Mouse (Mus musculus): Measurements from ENCODE around the gene Gm20390.

GRCm38 (mm10) chr11:93950045-93950444 is 18.0 kb downstream of the Gm20390 start:
- TF ChIP-seq GATA1 (IDR thresholded peaks at IDR 0.05; ENCODE audit: borderline replicate concordance, low read length), result no peak
- no peak for TF ChIP-seq FLI1 (IDR thresholded peaks at IDR 0.05; ENCODE audit: low read length)

Data from megakaryocyte, embryonic 14.5 days (primary cell).